Mouse (Mus musculus): ENCODE data around the gene Pde4c. TPM values are rescaled to one million over a fixed set of nuclear protein-coding genes. Genes with fewer than 3 reads are reported as not detected.

Pde4c gene
- polyA plus RNA-seq (2014; fragmentation: Illumina TruSeq; extraction: RNeasy Lipid Tissue Mini Kit (QIAGEN cat#74804); ENCODE audit: low read depth, low replicate concordance): not detected

GRCm38 (mm10) chr8:70723486-70724210 is at the start of gene Pde4c:
Pde4c (plus strand) TSS chr8:70723720.

GRCm38 (mm10) chr8:70698310-70699109 is 25.0 kb upstream of the Pde4c start, which contains the start of gene Jund:
Jund (plus strand) TSS chr8:70698949.

GRCm38 (mm10) chr8:70703287-70703686 is 20.2 kb upstream of the Pde4c start, which contains the start of gene Iqcn:
Iqcn (plus strand) TSS chr8:70703457.

GRCm38 (mm10) chr8:70718297-70718696 is 5.2 kb upstream of the Pde4c start, which contains the start of gene Gm3336:
Gm3336 (plus strand) TSS chr8:70718543.

GRCm38 (mm10) chr8:70754043-70754870 is 30.7 kb downstream of the Pde4c start, which contains the start of gene Rab3a:
Rab3a (plus strand) TSS chr8:70754679.

GRCm38 (mm10) chr8:70760775-70761406 is 37.4 kb downstream of the Pde4c start, which contains the start of gene Mpv17l2:
Mpv17l2 (minus strand) TSS chr8:70760946.

GRCm38 (mm10) chr8:70776496-70777444 is 53.2 kb downstream of the Pde4c start, which contains the start of gene Pik3r2:
Pik3r2 (minus strand) TSS chr8:70776713.

Other genes starting within 250 kb of the Pde4c start
- gene Klhl26, start 246.8 kb upstream of the Pde4c start, polyA plus RNA-seq (2014; fragmentation: Illumina TruSeq; extraction: RNeasy Lipid Tissue Mini Kit (QIAGEN cat#74804); ENCODE audit: low read depth, low replicate concordance): 5.4 TPM
- 0.82 TPM for gene Tmem59l, start 236.4 kb upstream of the Pde4c start, polyA plus RNA-seq (2014; fragmentation: Illumina TruSeq; extraction: RNeasy Lipid Tissue Mini Kit (QIAGEN cat#74804); ENCODE audit: low read depth, low replicate concordance)
- not detected for gene Crlf1, start 230.6 kb upstream of the Pde4c start, polyA plus RNA-seq (2014; fragmentation: Illumina TruSeq; extraction: RNeasy Lipid Tissue Mini Kit (QIAGEN cat#74804); ENCODE audit: low read depth, low replicate concordance)
- not detected for gene Rex1bd, start 217.0 kb upstream of the Pde4c start, polyA plus RNA-seq (2014; fragmentation: Illumina TruSeq; extraction: RNeasy Lipid Tissue Mini Kit (QIAGEN cat#74804); ENCODE audit: low read depth, low replicate concordance)
- 3.9 TPM for gene Uba52, start 212.9 kb upstream of the Pde4c start, polyA plus RNA-seq (2014; fragmentation: Illumina TruSeq; extraction: RNeasy Lipid Tissue Mini Kit (QIAGEN cat#74804); ENCODE audit: low read depth, low replicate concordance)
- 5.1 TPM for gene Fkbp8, start 196.0 kb upstream of the Pde4c start, polyA plus RNA-seq (2014; fragmentation: Illumina TruSeq; extraction: RNeasy Lipid Tissue Mini Kit (QIAGEN cat#74804); ENCODE audit: low read depth, low replicate concordance)
- 8.0 TPM for gene Kxd1, start 195.8 kb upstream of the Pde4c start, polyA plus RNA-seq (2014; fragmentation: Illumina TruSeq; extraction: RNeasy Lipid Tissue Mini Kit (QIAGEN cat#74804); ENCODE audit: low read depth, low replicate concordance)
- gene Ell, start 184.3 kb upstream of the Pde4c start, polyA plus RNA-seq (2014; fragmentation: Illumina TruSeq; extraction: RNeasy Lipid Tissue Mini Kit (QIAGEN cat#74804); ENCODE audit: low read depth, low replicate concordance): 0.58 TPM
- gene Isyna1, start 129.3 kb upstream of the Pde4c start, polyA plus RNA-seq (2014; fragmentation: Illumina TruSeq; extraction: RNeasy Lipid Tissue Mini Kit (QIAGEN cat#74804); ENCODE audit: low read depth, low replicate concordance): 0.29 TPM
- not detected for gene Ssbp4, start 114.8 kb upstream of the Pde4c start, polyA plus RNA-seq (2014; fragmentation: Illumina TruSeq; extraction: RNeasy Lipid Tissue Mini Kit (QIAGEN cat#74804); ENCODE audit: low read depth, low replicate concordance)
- gene Lrrc25, start 107.6 kb upstream of the Pde4c start, polyA plus RNA-seq (2014; fragmentation: Illumina TruSeq; extraction: RNeasy Lipid Tissue Mini Kit (QIAGEN cat#74804); ENCODE audit: low read depth, low replicate concordance): not detected
- not detected for gene Gdf15, start 91.3 kb upstream of the Pde4c start, polyA plus RNA-seq (2014; fragmentation: Illumina TruSeq; extraction: RNeasy Lipid Tissue Mini Kit (QIAGEN cat#74804); ENCODE audit: low read depth, low replicate concordance)
- gene Pgpep1, start 63.3 kb upstream of the Pde4c start, polyA plus RNA-seq (2014; fragmentation: Illumina TruSeq; extraction: RNeasy Lipid Tissue Mini Kit (QIAGEN cat#74804); ENCODE audit: low read depth, low replicate concordance): 55.2 TPM
- gene Lsm4, start 50.5 kb upstream of the Pde4c start, polyA plus RNA-seq (2014; fragmentation: Illumina TruSeq; extraction: RNeasy Lipid Tissue Mini Kit (QIAGEN cat#74804); ENCODE audit: low read depth, low replicate concordance): not detected
- 24.6 TPM for gene Jund, start 24.8 kb upstream of the Pde4c start, polyA plus RNA-seq (2014; fragmentation: Illumina TruSeq; extraction: RNeasy Lipid Tissue Mini Kit (QIAGEN cat#74804); ENCODE audit: low read depth, low replicate concordance)
- gene Iqcn, start 20.3 kb upstream of the Pde4c start, polyA plus RNA-seq (2014; fragmentation: Illumina TruSeq; extraction: RNeasy Lipid Tissue Mini Kit (QIAGEN cat#74804); ENCODE audit: low read depth, low replicate concordance): not detected
- not detected for gene Gm3336, start 5.2 kb upstream of the Pde4c start, polyA plus RNA-seq (2014; fragmentation: Illumina TruSeq; extraction: RNeasy Lipid Tissue Mini Kit (QIAGEN cat#74804); ENCODE audit: low read depth, low replicate concordance)
- 12.3 TPM for gene Rab3a, start 31.0 kb downstream of the Pde4c start, polyA plus RNA-seq (2014; fragmentation: Illumina TruSeq; extraction: RNeasy Lipid Tissue Mini Kit (QIAGEN cat#74804); ENCODE audit: low read depth, low replicate concordance)
- gene Mpv17l2, start 37.2 kb downstream of the Pde4c start, polyA plus RNA-seq (2014; fragmentation: Illumina TruSeq; extraction: RNeasy Lipid Tissue Mini Kit (QIAGEN cat#74804); ENCODE audit: low read depth, low replicate concordance): 2.2 TPM
- 1.9 TPM for gene Pik3r2, start 53.0 kb downstream of the Pde4c start, polyA plus RNA-seq (2014; fragmentation: Illumina TruSeq; extraction: RNeasy Lipid Tissue Mini Kit (QIAGEN cat#74804); ENCODE audit: low read depth, low replicate concordance)
- gene Mast3, start 81.3 kb downstream of the Pde4c start, polyA plus RNA-seq (2014; fragmentation: Illumina TruSeq; extraction: RNeasy Lipid Tissue Mini Kit (QIAGEN cat#74804); ENCODE audit: low read depth, low replicate concordance): 1.5 TPM
- gene Il12rb1, start 84.7 kb downstream of the Pde4c start, polyA plus RNA-seq (2014; fragmentation: Illumina TruSeq; extraction: RNeasy Lipid Tissue Mini Kit (QIAGEN cat#74804); ENCODE audit: low read depth, low replicate concordance): not detected
- gene Arrdc2, start 116.0 kb downstream of the Pde4c start, polyA plus RNA-seq (2014; fragmentation: Illumina TruSeq; extraction: RNeasy Lipid Tissue Mini Kit (QIAGEN cat#74804); ENCODE audit: low read depth, low replicate concordance): 1.5 TPM
- 0.47 TPM for gene Kcnn1, start 139.5 kb downstream of the Pde4c start, polyA plus RNA-seq (2014; fragmentation: Illumina TruSeq; extraction: RNeasy Lipid Tissue Mini Kit (QIAGEN cat#74804); ENCODE audit: low read depth, low replicate concordance)
- not detected for gene Ccdc124, start 150.2 kb downstream of the Pde4c start, polyA plus RNA-seq (2014; fragmentation: Illumina TruSeq; extraction: RNeasy Lipid Tissue Mini Kit (QIAGEN cat#74804); ENCODE audit: low read depth, low replicate concordance)
- not detected for gene Slc5a5, start 169.0 kb downstream of the Pde4c start, polyA plus RNA-seq (2014; fragmentation: Illumina TruSeq; extraction: RNeasy Lipid Tissue Mini Kit (QIAGEN cat#74804); ENCODE audit: low read depth, low replicate concordance)
- 46.7 TPM for gene Rpl18a, start 173.7 kb downstream of the Pde4c start, polyA plus RNA-seq (2014; fragmentation: Illumina TruSeq; extraction: RNeasy Lipid Tissue Mini Kit (QIAGEN cat#74804); ENCODE audit: low read depth, low replicate concordance)
- gene Map1s, start 182.2 kb downstream of the Pde4c start, polyA plus RNA-seq (2014; fragmentation: Illumina TruSeq; extraction: RNeasy Lipid Tissue Mini Kit (QIAGEN cat#74804); ENCODE audit: low read depth, low replicate concordance): 1.6 TPM